Mouse (Mus musculus) forebrain, embryonic 13.5 days (tissue): ENCODE results near the gene Eci1. TPM values are rescaled to one million over a fixed set of nuclear protein-coding genes. Genes with fewer than 3 reads are reported as not detected.
A peak's percentile ranks its signal among the peaks of the same experiment; 100 is the strongest.
"Not testable (repeated sequence)": the region's sequence is repeated elsewhere in the genome, so short reads cannot be mapped to it uniquely, and the experiment has no call there.

Experiments
- ATAC-seq: fragments of 200-750 bp; cut with Nextera tagmentation; 2 replicates; pipeline ENCODE4 v1.8.0; 2017
- H3K27ac ChIP-seq: fragments of 300-500 bp; sonication (generic); 2 replicates; pipeline ENCODE4 v1.5.1; 2015; ENCODE audit warnings: inconsistent platforms, mild to moderate bottlenecking, moderate library complexity
- H3K27me3 ChIP-seq: fragments of 300-500 bp; sonication (generic); 2 replicates; pipeline ENCODE4 v1.6.1; 2015; ENCODE audit warnings: mild to moderate bottlenecking, inconsistent platforms
- H3K36me3 ChIP-seq: fragments of 300-500 bp; sonication (generic); 2 replicates; pipeline ENCODE4 v1.6.1; 2015; ENCODE audit warnings: mild to moderate bottlenecking, inconsistent platforms; ENCODE audit not compliant: poor library complexity, severe bottlenecking
- H3K4me1 ChIP-seq: fragments of 300-500 bp; sonication (generic); 2 replicates; pipeline ENCODE4 v1.6.1; 2015; ENCODE audit warnings: inconsistent platforms
- H3K4me2 ChIP-seq: fragments of 300-500 bp; sonication (generic); 2 replicates; pipeline ENCODE4 v1.6.1; 2015; ENCODE audit warnings: inconsistent platforms, mild to moderate bottlenecking, moderate library complexity
- H3K4me3 ChIP-seq: fragments of 300-500 bp; sonication (generic); 2 replicates; pipeline ENCODE4 v1.5.1; 2015; ENCODE audit warnings: mild to moderate bottlenecking, inconsistent platforms
- H3K9ac ChIP-seq: fragments of 300-500 bp; sonication (generic); 2 replicates; pipeline ENCODE4 v1.6.1; 2015; ENCODE audit warnings: mild to moderate bottlenecking, inconsistent platforms
- H3K9me3 ChIP-seq: fragments of 300-500 bp; sonication (generic); replicated peaks from 2 replicates; pipeline ENCODE4 v1.6.1; 2016; ENCODE audit warnings: inconsistent platforms
- WGBS: fragments of 180-500 bp; shearing (Covaris S2); methylation state at CpG from one replicate; pipeline ENCODE4 v1.1.7; 2015; 5-methylcytosine and 5-hydroxymethylcytosine counted together
- polyA plus RNA-seq: library from polyadenylated mRNA; unstranded; fragments of >200 nt; fragmentation: Nextera tagmentation; extraction: Ambion mirVana; gene quantifications from 2 replicates; pipeline ENCODE4 v1.2.1, GENCODE M21; 2015

The Eci1 gene
- polyA plus RNA-seq, 1 experiment from 2014 or later, result 62.5 TPM

GRCm38 (mm10) chr17:24415011-24415410 lies 11.4 kb upstream of the Eci1 start:
- Histone ChIP-seq H3K27ac (peak overlapping the region; percentile 92), H3K9ac (peak overlapping the region; percentile 95), H3K4me1 (peaks cover 41% of the 10 kb centered on the region), H3K9me3 (no peaks in the 10 kb centered on the region), H3K4me2 (peak overlapping the region; percentile 96), H3K4me3 (peak overlapping the region; percentile 94), H3K36me3 (peaks cover 45% of the 10 kb centered on the region), H3K27me3 (no peaks in the 10 kb centered on the region)
- WGBS, result under 1% methylated on average over 21 of the region's 21 CpGs
- peak; percentile 1; the same call in 1 of the 2 replicates for ATAC-seq

GRCm38 (mm10) chr17:24416051-24416652 lies 10.3 kb upstream of the Eci1 start:
- peak overlapping the region; percentile 95 for H3K9ac ChIP-seq

DNA sequence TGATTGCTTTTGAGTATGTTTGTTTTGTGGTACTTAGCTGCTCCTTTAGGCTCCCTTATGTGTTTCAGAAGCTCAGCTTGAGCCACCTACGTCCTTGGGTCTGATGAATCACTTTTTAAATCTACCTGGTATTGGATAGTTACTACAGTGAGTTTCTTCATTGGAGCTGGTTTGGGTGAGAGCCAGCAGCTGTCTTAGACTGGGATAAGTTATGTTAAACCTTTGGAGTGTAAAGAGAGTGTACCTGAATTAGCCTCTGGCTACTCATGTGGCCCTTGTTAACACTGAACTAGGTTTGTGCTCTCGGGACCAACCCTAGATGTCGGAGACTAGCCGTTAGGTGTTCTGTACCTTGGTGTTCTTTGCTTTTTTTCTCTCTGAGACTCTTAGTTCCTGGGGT lies 3.3 kb upstream of the Eci1 start:
- peaks cover 14% of the 10 kb centered on the region for H3K4me1 ChIP-seq

More at GRCm38 (mm10) chr17:24416051-24416652, 10.3 kb upstream of the Eci1 start:
- Histone ChIP-seq H3K4me3 (peak overlapping the region; percentile 94), H3K27me3 (no peaks in the 10 kb centered on the region), H3K9me3 (no peaks in the 10 kb centered on the region), H3K4me2 (peak overlapping the region; percentile 96), H3K36me3 (peaks cover 48% of the 10 kb centered on the region), H3K4me1 (peaks cover 41% of the 10 kb centered on the region), H3K27ac (no peak overlapping the region)
- WGBS, result 91% methylated on average over 3 of the region's 3 CpGs
- ATAC-seq, result no peak

GRCm38 (mm10) chr17:24424489-24424888 lies 2.0 kb upstream of the Eci1 start:
- Histone ChIP-seq H3K4me2 (no peak overlapping the region), H3K27ac (no peak overlapping the region), H3K27me3 (no peaks in the 10 kb centered on the region), H3K4me3 (no peak overlapping the region), H3K36me3 (peaks cover 59% of the 10 kb centered on the region), H3K9me3 (no peaks in the 10 kb centered on the region), H3K4me1 (peaks cover 14% of the 10 kb centered on the region), H3K9ac (no peak overlapping the region)
- WGBS, result 94% methylated on average over 5 of the region's 5 CpGs
- no peak for ATAC-seq

More for the DNA sequence above, 3.3 kb upstream of the Eci1 start:
- Histone ChIP-seq H3K4me3 (no peak overlapping the region), H3K9me3 (no peaks in the 10 kb centered on the region), H3K27me3 (no peaks in the 10 kb centered on the region), H3K36me3 (peaks cover 73% of the 10 kb centered on the region), H3K27ac (no peak overlapping the region), H3K9ac (no peak overlapping the region), H3K4me2 (no peak overlapping the region)
- no peak for ATAC-seq
- WGBS, result 94% methylated on average over 4 of the region's 4 CpGs

DNA sequence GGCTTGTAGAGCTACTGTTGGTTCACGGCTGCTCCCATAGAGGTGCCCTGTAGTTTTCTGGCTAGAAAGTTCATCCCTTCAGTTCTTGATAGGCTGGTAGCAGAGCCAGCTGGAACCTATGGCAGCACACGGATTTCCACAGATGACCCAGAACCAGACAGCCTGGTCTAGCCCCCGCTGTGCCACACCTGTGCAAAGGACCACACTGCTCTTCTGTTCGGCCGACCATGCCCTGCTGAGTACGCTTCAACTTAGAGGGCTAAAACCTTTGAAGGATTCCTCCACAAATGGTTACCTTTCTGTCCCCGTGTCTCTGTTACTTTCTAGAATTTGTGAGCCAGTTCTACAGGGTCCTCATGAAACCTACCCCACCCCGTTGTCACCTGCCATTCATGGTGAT lies 1.1 kb upstream of the Eci1 start:
- H3K9me3 ChIP-seq, H3K4me3 ChIP-seq, ATAC-seq, H3K4me2 ChIP-seq, H3K27ac ChIP-seq, H3K9ac ChIP-seq, H3K27me3 ChIP-seq: not testable (repeated sequence)
- peaks cover 14% of the 10 kb centered on the region for H3K4me1 ChIP-seq
- H3K36me3 ChIP-seq, result peaks cover 51% of the 10 kb centered on the region
- WGBS, result 97% methylated on average over 5 of the region's 8 CpGs

GRCm38 (mm10) chr17:24425905-24426304 lies 536 bp upstream of the Eci1 start:
- H3K4me1 ChIP-seq, result peaks cover 14% of the 10 kb centered on the region
- peaks cover 45% of the 10 kb centered on the region for H3K36me3 ChIP-seq
- ATAC-seq, result no peak
- WGBS, result 93% methylated on average over 7 of the region's 7 CpGs
- peak overlapping the region; percentile 70 for H3K4me2 ChIP-seq
- peak overlapping the region; percentile 60; the same call in 1 of the 2 replicates for H3K4me3 ChIP-seq
- H3K27ac ChIP-seq, result peak overlapping the region; percentile 91
- no peak overlapping the region for H3K9ac ChIP-seq
- no peaks in the 10 kb centered on the region for H3K9me3 ChIP-seq
- H3K27me3 ChIP-seq, result no peaks in the 10 kb centered on the region

DNA sequence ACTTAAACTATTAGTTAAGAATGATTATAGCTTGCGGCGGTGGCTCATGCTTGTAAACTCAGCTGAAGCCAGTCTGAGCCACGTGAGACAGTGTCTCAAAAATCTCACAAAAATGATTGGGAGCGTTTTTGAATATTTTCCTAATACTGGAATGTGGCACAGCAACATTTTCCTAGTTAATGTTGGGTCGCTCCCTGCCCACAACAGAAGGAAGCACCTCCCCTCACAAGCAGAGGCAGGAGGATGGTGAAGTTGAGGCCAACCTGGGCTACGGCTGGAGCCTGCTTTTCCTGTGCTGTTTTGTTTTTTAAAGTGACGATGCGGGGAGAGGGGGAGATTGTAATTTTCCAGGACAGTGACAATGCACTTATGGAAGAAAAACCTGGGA lies 723 bp downstream of the Eci1 start:
- Histone ChIP-seq H3K4me1 (peaks cover 14% of the 10 kb centered on the region), H3K27me3 (no peaks in the 10 kb centered on the region), H3K4me3 (peak overlapping the region; percentile 60), H3K27ac (peak overlapping the region; percentile 91), H3K4me2 (peak overlapping the region; percentile 70), H3K9ac (peak overlapping the region; percentile 85), H3K36me3 (peaks cover 32% of the 10 kb centered on the region), H3K9me3 (no peaks in the 10 kb centered on the region)
- WGBS, result 4% methylated on average over 8 of the region's 8 CpGs
- ATAC-seq, result no peak

DNA sequence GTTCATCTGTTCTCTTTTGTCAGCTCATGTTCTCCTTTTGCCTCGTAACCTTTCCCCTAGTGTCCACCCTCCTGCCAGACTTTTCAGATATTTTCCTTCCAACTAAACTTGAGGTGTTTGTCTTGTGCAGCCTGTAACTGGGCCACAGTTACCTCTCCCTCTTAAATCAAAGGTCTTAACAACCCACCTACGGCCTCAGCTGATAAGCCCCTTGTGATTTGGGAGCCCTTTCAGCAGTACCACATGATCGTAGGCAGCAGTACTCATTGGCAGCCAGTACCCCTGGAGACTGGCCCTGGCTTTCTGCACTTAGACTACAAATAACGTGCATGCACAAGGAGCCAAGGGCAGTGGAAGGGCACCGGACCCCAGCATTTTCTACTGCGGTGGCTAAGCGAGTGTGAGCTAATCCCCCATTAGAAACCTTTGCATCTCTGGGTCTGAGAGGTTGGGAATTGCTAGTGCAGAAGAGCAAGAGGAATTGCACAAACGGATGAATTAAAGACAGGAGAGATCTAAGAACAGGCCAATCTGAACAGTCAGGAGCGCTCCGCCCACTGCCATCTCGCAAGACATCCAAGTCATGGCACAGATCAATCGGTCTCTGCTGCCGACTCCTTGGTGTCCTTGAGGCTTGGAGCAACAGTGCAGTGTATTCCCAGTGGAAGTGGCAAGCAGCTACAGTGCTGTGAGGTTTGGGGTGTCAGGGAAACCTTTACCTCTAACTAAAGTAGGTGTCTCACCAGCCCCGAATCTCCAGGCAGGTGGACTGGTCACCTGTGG lies 3.0 kb downstream of the Eci1 start:
- ATAC-seq, result no peak

GRCm38 (mm10) chr17:24437016-24437415 lies 10.6 kb downstream of the Eci1 start:
- peaks cover 73% of the 10 kb centered on the region for H3K36me3 ChIP-seq
- H3K4me3 ChIP-seq, result no peak overlapping the region
- H3K4me2 ChIP-seq, result no peak overlapping the region
- 78% methylated on average over 5 of the region's 5 CpGs for WGBS
- no peak overlapping the region for H3K27ac ChIP-seq
- no peak overlapping the region for H3K9ac ChIP-seq
- H3K9me3 ChIP-seq, result no peaks in the 10 kb centered on the region
- no peaks in the 10 kb centered on the region for H3K27me3 ChIP-seq
- ATAC-seq, result peak; percentile 59
- no peaks in the 10 kb centered on the region for H3K4me1 ChIP-seq

More for the DNA sequence above, 3.0 kb downstream of the Eci1 start:
- Histone ChIP-seq H3K4me2 (no peak overlapping the region), H3K9ac (no peak overlapping the region), H3K4me1 (peaks cover 14% of the 10 kb centered on the region), H3K27ac (no peak overlapping the region), H3K36me3 (peaks cover 17% of the 10 kb centered on the region), H3K9me3 (no peaks in the 10 kb centered on the region), H3K27me3 (no peaks in the 10 kb centered on the region), H3K4me3 (no peak overlapping the region)
- WGBS, result 88% methylated on average over 14 of the region's 14 CpGs

- H3K9ac ChIP-seq, result no peak overlapping the region
- peaks cover 91% of the 10 kb centered on the region for H3K36me3 ChIP-seq
- H3K27me3 ChIP-seq, result no peaks in the 10 kb centered on the region
- no peaks in the 10 kb centered on the region for H3K9me3 ChIP-seq
- H3K4me1 ChIP-seq, result no peaks in the 10 kb centered on the region
- no peak overlapping the region for H3K4me2 ChIP-seq
- ATAC-seq, result no peak
- WGBS, result 89% methylated on average over 8 of the region's 8 CpGs
- H3K27ac ChIP-seq, result no peak overlapping the region
- no peak overlapping the region for H3K4me3 ChIP-seq
These were observed 13.9 kb downstream of the Eci1 start for GRCm38 (mm10) chr17:24440377-24440776.

DNA sequence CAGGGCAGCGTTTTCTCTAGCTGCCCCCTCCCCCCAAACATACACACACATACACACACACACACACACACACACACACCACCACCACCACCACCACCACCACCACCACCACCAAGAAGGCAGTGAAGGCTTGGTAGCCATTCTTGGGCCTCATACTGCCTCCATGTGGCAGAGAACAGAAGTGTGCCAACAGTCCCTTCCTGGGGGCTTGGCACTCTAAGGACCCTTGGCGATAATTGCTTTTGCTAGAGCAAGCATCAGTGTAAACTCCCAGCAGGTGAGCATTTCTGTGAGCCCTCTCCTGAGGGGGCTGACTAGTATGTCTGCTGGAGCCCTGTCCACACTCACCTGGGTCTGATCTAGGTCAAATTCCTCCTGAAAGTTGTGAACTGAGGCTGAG lies 14.7 kb downstream of the Eci1 start:
- 54% methylated on average over 2 of the region's 2 CpGs for WGBS
- Histone ChIP-seq H3K36me3 (peaks cover 93% of the 10 kb centered on the region), H3K4me1 (no peaks in the 10 kb centered on the region), H3K27me3 (no peaks in the 10 kb centered on the region), H3K27ac (no peak overlapping the region), H3K4me3 (no peak overlapping the region), H3K4me2 (no peak overlapping the region), H3K9ac (no peak overlapping the region), H3K9me3 (no peaks in the 10 kb centered on the region)
- no peak for ATAC-seq

- Histone ChIP-seq H3K4me2 (no peak overlapping the region), H3K4me1 (no peaks in the 10 kb centered on the region), H3K4me3 (no peak overlapping the region), H3K9me3 (no peaks in the 10 kb centered on the region), H3K9ac (no peak overlapping the region), H3K27me3 (no peaks in the 10 kb centered on the region), H3K27ac (no peak overlapping the region), H3K36me3 (peaks cover 99% of the 10 kb centered on the region)
- ATAC-seq, result no peak
- WGBS, result 90% methylated on average over 14 of the region's 14 CpGs
These were observed 15.7 kb downstream of the Eci1 start for GRCm38 (mm10) chr17:24442107-24442506.
